Mouse (Mus musculus) bone marrow, adult 2 months (tissue): ENCODE results near the gene Fbxw11.

Source experiments
- CTCF ChIP-seq: fragments of 200-500 bp; IDR thresholded peaks from 2 replicates; pipeline ENCODE4 v1.5.1; 2011; ENCODE audit warnings: low read length, control low read depth; ENCODE audit not compliant: control insufficient read depth, insufficient read depth
- POLR2A ChIP-seq: fragments of 200-500 bp; IDR thresholded peaks from 2 replicates; pipeline ENCODE4 v1.6.1; 2011; ENCODE audit warnings: low read depth, mild to moderate bottlenecking, control low read depth, low read length, borderline replicate concordance; ENCODE audit not compliant: control insufficient read depth

GRCm38 (mm10) chr11:32701566-32701965 lies 59.0 kb downstream of the Fbxw11 start:
- TF ChIP-seq CTCF: no peak
- no peak for TF ChIP-seq POLR2A
